Mouse (Mus musculus) thymus, adult 2 months (tissue): ENCODE measurements around the gene Tada2b.
A peak's percentile ranks its signal among the peaks of the same experiment; 100 is the strongest.

Source experiments
- CTCF ChIP-seq: fragments of 200-500 bp; IDR thresholded peaks from 2 replicates; pipeline ENCODE4 v1.5.1; 2012; ENCODE audit warnings: mild to moderate bottlenecking, control low read depth, low read length, moderate library complexity, borderline replicate concordance; ENCODE audit not compliant: control insufficient read depth, poor library complexity, insufficient read depth; ENCODE audit errors: extremely low read depth
- POLR2A ChIP-seq: fragments of 200-500 bp; IDR thresholded peaks from 2 replicates; pipeline ENCODE4 v1.6.1; 2012; ENCODE audit warnings: mild to moderate bottlenecking, low read length, control low read depth, moderate library complexity; ENCODE audit not compliant: control insufficient read depth, poor library complexity, insufficient read depth; ENCODE audit errors: extremely low read depth

GRCm38 (mm10) chr5:36484171-36484990, at the start of gene Tada2b, which contains the start of gene Ccdc96:
- TF ChIP-seq CTCF (peak; percentile 74; the same call in 1 of the 2 replicates), POLR2A (peak; percentile 60; the same call in 1 of the 2 replicates)
